Comparison of ENCODE assay signal across 17 mouse cellular contexts in the genomic region with DNA sequence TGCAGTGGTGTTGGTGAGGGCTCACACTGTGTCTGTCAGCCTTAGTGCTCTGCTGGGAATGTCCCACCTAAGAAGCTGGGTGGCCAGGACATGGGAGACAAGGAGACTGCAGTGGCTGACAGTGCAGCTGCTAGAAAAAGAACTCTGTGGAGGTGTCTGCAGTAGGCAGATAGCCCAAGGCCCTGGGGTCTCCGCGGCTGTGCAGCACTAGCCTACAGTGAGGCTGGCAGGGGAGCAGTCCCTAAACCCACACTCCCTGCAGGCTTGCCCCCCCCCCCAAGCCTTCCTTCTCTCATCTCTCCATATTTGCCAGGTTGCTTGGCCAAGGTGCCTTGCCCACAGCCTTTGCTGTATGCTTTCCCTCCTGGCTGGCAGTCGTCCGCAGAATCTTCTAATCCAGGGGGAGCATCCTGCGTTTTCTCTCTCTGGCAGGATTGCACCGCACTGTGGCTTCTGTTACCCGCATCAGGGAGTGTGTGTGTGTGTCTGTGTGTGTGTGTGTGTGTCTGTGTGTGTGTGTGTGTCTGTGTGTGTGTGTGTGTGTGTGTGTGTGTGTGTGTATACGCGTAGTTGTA.
"Had no signal": no experiment of that assay in that cellular context is flagged by ENCODE, and none has a peak within 500 bp of the region (broad histone marks: within the 10 kb centered on the region; RNA-seq: fewer than 3 reads in every experiment).

No protein-coding gene starts in this region.

- H3K4me3 ChIP-seq: liver, embryonic 15.5 days; lung, embryonic 15.5 days; midbrain, embryonic 12.5 days; neural tube, embryonic 12.5 days; stomach, embryonic 15.5 days had no signal

- ATAC-seq: liver, postnatal 0 days; lung, postnatal 0 days had no signal

- H3K27ac ChIP-seq: liver, embryonic 15.5 days; lung, embryonic 15.5 days; macrophage; midbrain, embryonic 12.5 days; neural tube, embryonic 12.5 days; stomach, embryonic 15.5 days; stomach, postnatal 0 days had no signal

- H3K4me1 ChIP-seq: liver, embryonic 15.5 days; lung, embryonic 15.5 days; stomach, embryonic 15.5 days had no signal

- H3K9me3 ChIP-seq: liver, embryonic 15.5 days; lung, embryonic 15.5 days; midbrain, embryonic 12.5 days; stomach, embryonic 15.5 days had no signal

- H3K27me3 ChIP-seq: liver, embryonic 15.5 days; lung, embryonic 15.5 days; midbrain, embryonic 12.5 days; neural tube, embryonic 12.5 days; stomach, embryonic 15.5 days had no signal

- H3K36me3 ChIP-seq: liver, embryonic 15.5 days; lung, embryonic 15.5 days; midbrain, embryonic 12.5 days; neural tube, embryonic 12.5 days; stomach, embryonic 15.5 days had no signal

- DNase-seq: liver, postnatal 0 days; lung, adult 2 months; lung, postnatal 14 days; lung, postnatal 36 days; midbrain, embryonic 14.5 days; right cerebral cortex, postnatal 14 days; thymus, adult 2 months; thymus, postnatal 25 days; thymus, postnatal 4 days had no signal
